23 mouse cellular contexts compared by ENCODE assay signal in the genomic region with DNA sequence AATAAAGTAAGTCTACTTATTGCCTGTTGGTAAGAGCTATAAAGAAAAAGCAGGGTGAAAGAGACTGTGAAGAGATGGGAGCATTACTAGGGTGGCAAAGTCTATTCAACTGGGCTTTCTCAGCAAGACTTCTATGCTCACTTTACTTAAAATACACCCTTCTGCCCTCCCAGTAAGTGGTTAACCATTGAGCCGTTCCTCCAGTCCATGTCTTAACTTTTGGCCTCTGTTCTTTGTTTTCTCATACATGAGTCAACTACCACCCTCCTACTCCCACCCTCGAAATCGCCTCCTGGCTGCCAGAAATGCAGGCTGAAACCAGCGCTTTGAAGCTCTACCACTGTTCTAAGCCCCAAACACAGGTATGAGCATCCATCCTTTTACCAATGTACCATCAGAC.
"Had no signal": no experiment of that assay in that cellular context is flagged by ENCODE, and none has a peak within 500 bp of the region (broad histone marks: within the 10 kb centered on the region; RNA-seq: fewer than 3 reads in every experiment).

No protein-coding gene starts in this region.

- H3K9ac ChIP-seq: intestine, embryonic 15.5 days; limb, embryonic 13.5 days; liver, embryonic 12.5 days; liver, embryonic 15.5 days; lung, embryonic 15.5 days; midbrain, embryonic 13.5 days; neural tube, embryonic 13.5 days had no signal

- H3K27me3 ChIP-seq: intestine, embryonic 15.5 days; limb, embryonic 13.5 days; liver, embryonic 12.5 days; liver, embryonic 15.5 days; lung, embryonic 15.5 days; megakaryocyte, embryonic 14.5 days; midbrain, embryonic 13.5 days; neural tube, embryonic 13.5 days had no signal

- ATAC-seq: hindbrain, embryonic 16.5 days; intestine, embryonic 15.5 days; liver, embryonic 12.5 days; midbrain, embryonic 13.5 days; midbrain, embryonic 16.5 days had no signal

- H3K4me3 ChIP-seq: intestine, embryonic 15.5 days; limb, embryonic 10.5 days; limb, embryonic 13.5 days; liver, embryonic 12.5 days; liver, embryonic 15.5 days; lung, embryonic 15.5 days; megakaryocyte, embryonic 14.5 days; midbrain, embryonic 10.5 days; midbrain, embryonic 13.5 days; myocyte; neural tube, embryonic 13.5 days had no signal

- H3K27ac ChIP-seq: intestine, embryonic 15.5 days; kidney, postnatal 0 days; limb, embryonic 10.5 days; limb, embryonic 13.5 days; liver, embryonic 12.5 days; liver, embryonic 15.5 days; lung, embryonic 15.5 days; midbrain, embryonic 10.5 days; midbrain, embryonic 13.5 days; neural tube, embryonic 13.5 days; stomach, postnatal 0 days had no signal

- H3K4me2 ChIP-seq: intestine, embryonic 15.5 days; limb, embryonic 13.5 days; liver, embryonic 12.5 days; liver, embryonic 15.5 days; lung, embryonic 15.5 days; midbrain, embryonic 13.5 days; neural tube, embryonic 13.5 days had no signal

- DNase-seq: layer of hippocampus, adult 9-11 months; liver; lung, adult 18-20 months; lung, postnatal 10 days; lung, postnatal 36 days; thymus, adult 2 months; thymus, postnatal 14 days; thymus, postnatal 4 days had no signal

- H3K4me1 ChIP-seq: intestine, embryonic 15.5 days; limb, embryonic 10.5 days; limb, embryonic 13.5 days; liver, embryonic 12.5 days; liver, embryonic 15.5 days; lung, embryonic 15.5 days; megakaryocyte, embryonic 14.5 days; midbrain, embryonic 10.5 days; midbrain, embryonic 13.5 days; neural tube, embryonic 13.5 days had no signal

- H3K9me3 ChIP-seq: intestine, embryonic 15.5 days; limb, embryonic 10.5 days; limb, embryonic 13.5 days; liver, embryonic 12.5 days; liver, embryonic 15.5 days; lung, embryonic 15.5 days; megakaryocyte, embryonic 14.5 days; midbrain, embryonic 10.5 days; midbrain, embryonic 13.5 days; neural tube, embryonic 13.5 days had no signal
